Mouse (Mus musculus) heart, embryonic 13.5 days (tissue): ENCODE measurements around the gene Usp6nl. TPM values are rescaled to one million over a fixed set of nuclear protein-coding genes. Genes with fewer than 3 reads are reported as not detected.

ENCODE experiments used
- ATAC-seq: fragments of 200-750 bp; cut with Nextera tagmentation; 2 replicates; pipeline ENCODE4 v1.8.0; 2017; ENCODE audit warnings: moderate TSS enrichment; ENCODE audit not compliant: insufficient number of reproducible peaks, low FRiP score, low TSS enrichment; ENCODE audit errors: extremely low read depth
- H3K27ac ChIP-seq: fragments of 300-500 bp; sonication (generic); replicated peaks from 2 replicates; pipeline ENCODE4 v1.5.1; 2015; ENCODE audit warnings: moderate library complexity, mild to moderate bottlenecking, inconsistent platforms
- H3K27me3 ChIP-seq: fragments of 300-500 bp; sonication (generic); replicated peaks from 2 replicates; pipeline ENCODE4 v1.6.1; 2015; ENCODE audit warnings: mild to moderate bottlenecking, inconsistent platforms
- H3K36me3 ChIP-seq: fragments of 300-500 bp; sonication (generic); 2 replicates; pipeline ENCODE4 v1.6.1; 2015; ENCODE audit warnings: mild to moderate bottlenecking, inconsistent platforms
- H3K4me1 ChIP-seq: fragments of 300-500 bp; sonication (generic); 2 replicates; pipeline ENCODE4 v1.6.1; 2015; ENCODE audit warnings: inconsistent platforms
- H3K4me2 ChIP-seq: fragments of 300-500 bp; sonication (generic); 2 replicates; pipeline ENCODE4 v1.6.1; 2015; ENCODE audit warnings: inconsistent platforms, mild to moderate bottlenecking, moderate library complexity
- H3K4me3 ChIP-seq: fragments of 300-500 bp; sonication (generic); 2 replicates; pipeline ENCODE4 v1.5.1; 2015; ENCODE audit warnings: moderate library complexity, mild to moderate bottlenecking, inconsistent platforms
- H3K9ac ChIP-seq: fragments of 300-500 bp; sonication (generic); 2 replicates; pipeline ENCODE4 v1.6.1; 2015; ENCODE audit warnings: inconsistent platforms, mild to moderate bottlenecking, moderate library complexity
- H3K9me3 ChIP-seq: fragments of 300-500 bp; sonication (generic); 2 replicates; pipeline ENCODE4 v1.6.1; 2016; ENCODE audit warnings: inconsistent platforms
- WGBS: fragments of 180-500 bp; shearing (Covaris S2); methylation state at CpG from one replicate; pipeline ENCODE4 v1.1.7; 2015; ENCODE audit warnings: mixed read lengths; 5-methylcytosine and 5-hydroxymethylcytosine counted together
- polyA plus RNA-seq: library from polyadenylated mRNA; unstranded; fragments of >200 nt; fragmentation: Nextera tagmentation; extraction: Ambion mirVana; gene quantifications from 2 replicates; pipeline ENCODE4 v1.2.1, GENCODE M21; 2015

Gene Usp6nl
- polyA plus RNA-seq, 1 experiment from 2014 or later = 5.5 TPM

DNA sequence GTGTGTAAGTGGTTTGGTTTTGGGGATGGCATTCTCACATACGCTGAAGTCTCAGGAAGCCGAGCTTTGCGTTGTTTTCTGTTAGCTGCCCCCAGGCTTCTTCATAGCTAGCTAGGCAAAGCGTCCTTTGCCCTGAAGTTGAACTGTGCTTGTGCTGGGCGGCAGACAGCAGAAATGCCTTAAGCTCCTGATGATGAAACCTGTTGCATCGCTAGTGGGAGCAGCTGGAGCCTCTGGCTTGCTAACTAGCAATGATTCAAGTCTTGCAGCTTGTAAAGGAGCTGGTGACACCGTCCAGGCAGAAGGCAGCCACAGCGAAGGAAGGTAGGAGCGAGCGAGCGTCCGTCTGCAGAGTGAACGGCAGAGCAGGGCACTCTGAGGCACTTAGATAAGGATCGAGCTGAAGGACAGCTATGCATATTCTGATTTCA lies 30.1 kb downstream of the Usp6nl start:
- WGBS = 18% methylated on average over 14 of the region's 14 CpGs
- no peaks in the 10 kb centered on the region for H3K27me3 ChIP-seq
- H3K36me3 ChIP-seq = 0 out of 2 replicates have a peak, but pooled peaks cover 4% of the 10 kb centered on the region
- H3K9me3 ChIP-seq = no peaks in the 10 kb centered on the region
- H3K4me2 ChIP-seq = peak overlapping the region; percentile 67
- H3K9ac ChIP-seq = peak overlapping the region; percentile 60
- H3K27ac ChIP-seq = peak overlapping the region; percentile 56
- peak overlapping the region; percentile 36 for H3K4me3 ChIP-seq
- no peak for ATAC-seq
- H3K4me1 ChIP-seq = peaks cover 41% of the 10 kb centered on the region

DNA sequence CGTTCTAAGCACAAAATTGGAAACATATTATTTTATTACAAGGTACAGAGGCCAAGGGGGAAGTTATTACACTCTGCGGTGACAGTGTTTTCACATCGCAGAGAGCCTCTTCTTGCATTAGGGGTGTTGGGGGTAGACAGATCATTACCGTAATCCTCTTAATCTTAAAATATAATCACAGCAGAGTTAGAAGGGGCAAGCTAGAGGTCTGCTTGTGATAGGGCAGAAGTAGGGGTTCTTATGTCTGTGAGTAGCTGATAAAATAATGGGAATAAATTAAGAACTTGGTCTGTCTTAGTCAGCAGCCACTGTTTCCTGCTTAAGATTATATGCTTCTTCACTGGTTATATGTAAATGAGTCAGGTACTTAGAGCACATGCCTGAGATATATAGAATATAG lies 30.6 kb downstream of the Usp6nl start:
- Histone ChIP-seq H3K27me3 (no peaks in the 10 kb centered on the region), H3K4me2 (peak overlapping the region; percentile 67), H3K4me1 (peaks cover 45% of the 10 kb centered on the region), H3K9ac (peak overlapping the region; percentile 60), H3K36me3 (0 out of 2 replicates have a peak, but pooled peaks cover 4% of the 10 kb centered on the region), H3K4me3 (peak overlapping the region; percentile 36), H3K9me3 (no peaks in the 10 kb centered on the region), H3K27ac (no peak overlapping the region)
- WGBS = 57% methylated on average over 4 of the region's 4 CpGs
- no peak for ATAC-seq

DNA sequence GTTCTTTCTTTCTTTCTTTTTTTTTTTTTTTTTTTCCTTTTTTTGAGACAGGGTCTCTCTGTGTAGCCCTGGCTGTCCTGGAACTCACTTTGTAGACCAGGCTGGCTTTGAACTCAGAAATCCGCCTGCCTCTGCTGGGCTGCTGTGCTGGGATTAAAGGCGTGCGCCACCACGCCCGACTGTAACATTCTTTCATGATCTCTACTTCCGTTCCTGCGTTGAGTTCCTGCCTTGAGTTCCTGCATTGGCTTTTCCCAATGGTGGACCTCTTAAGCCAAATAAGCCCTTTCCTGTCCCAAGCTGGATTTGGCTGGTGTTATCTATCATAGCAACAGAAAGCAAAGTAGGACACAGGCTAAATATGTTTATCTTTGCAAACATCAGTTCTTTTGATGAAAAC lies 34.8 kb downstream of the Usp6nl start:
- no peak overlapping the region for H3K9ac ChIP-seq
- no peak overlapping the region for H3K4me2 ChIP-seq
- H3K4me1 ChIP-seq = peaks cover 34% of the 10 kb centered on the region
- H3K4me3 ChIP-seq = no peak overlapping the region
- H3K27me3 ChIP-seq = no peaks in the 10 kb centered on the region
- H3K27ac ChIP-seq = no peak overlapping the region
- WGBS = 94% methylated on average over 7 of the region's 7 CpGs
- no peak for ATAC-seq
- no peaks in the 10 kb centered on the region for H3K9me3 ChIP-seq
- H3K36me3 ChIP-seq = 0 out of 2 replicates have a peak, but pooled peaks cover 4% of the 10 kb centered on the region

DNA sequence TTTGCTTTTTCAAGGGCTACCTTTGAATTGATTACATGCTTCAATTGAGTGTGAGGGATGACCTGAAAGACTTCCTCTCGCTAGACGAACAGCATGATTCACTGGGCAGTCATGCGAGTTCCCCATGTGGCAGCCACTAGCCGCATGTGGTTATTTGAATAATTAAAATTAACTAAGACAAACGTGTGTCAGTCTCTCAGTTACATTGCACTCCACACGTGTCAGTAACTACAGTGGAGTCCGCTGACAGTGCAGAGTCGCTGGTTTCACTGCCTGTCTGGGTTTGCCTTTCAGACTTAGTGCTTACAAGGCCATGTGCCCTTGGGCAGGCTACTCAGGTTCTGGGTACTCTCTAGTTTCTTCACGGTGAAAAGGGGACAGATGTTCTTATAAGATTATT lies 37.2 kb downstream of the Usp6nl start:
- no peak overlapping the region for H3K27ac ChIP-seq
- H3K4me3 ChIP-seq = no peak overlapping the region
- H3K27me3 ChIP-seq = no peaks in the 10 kb centered on the region
- H3K9me3 ChIP-seq = no peaks in the 10 kb centered on the region
- H3K36me3 ChIP-seq = 0 out of 2 replicates have a peak, but pooled peaks cover 4% of the 10 kb centered on the region
- peaks cover 31% of the 10 kb centered on the region for H3K4me1 ChIP-seq
- WGBS = 69% methylated on average over 9 of the region's 9 CpGs
- ATAC-seq = no peak
- H3K9ac ChIP-seq = no peak overlapping the region
- H3K4me2 ChIP-seq = no peak overlapping the region

DNA sequence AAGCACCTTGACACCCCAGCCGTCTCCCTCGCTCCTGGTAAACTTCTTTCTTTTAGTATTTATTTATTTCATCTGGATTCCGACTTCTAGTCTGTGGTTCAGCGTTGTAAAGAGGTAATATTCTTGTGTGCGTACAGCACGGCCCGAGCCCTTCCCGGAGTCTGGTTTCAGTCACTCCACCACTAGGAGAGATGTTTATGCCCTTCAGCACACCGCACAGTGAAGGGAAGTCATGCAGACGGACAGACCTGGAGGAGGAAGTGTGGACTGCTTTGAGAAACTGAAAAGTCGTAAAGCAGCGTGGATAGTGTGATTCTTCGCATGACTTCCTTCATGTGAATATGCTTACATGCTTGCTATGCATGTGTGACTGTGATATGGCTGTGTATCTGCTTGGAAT lies 40.7 kb downstream of the Usp6nl start:
- Histone ChIP-seq H3K9ac (peak overlapping the region; percentile 52; the same call in 1 of the 2 replicates), H3K4me1 (peaks cover 44% of the 10 kb centered on the region), H3K4me3 (no peak overlapping the region), H3K4me2 (peak overlapping the region; percentile 48), H3K27ac (0 out of 2 replicates have a peak overlapping the region, but pooled peaks have one; percentile 12), H3K36me3 (no peaks in the 10 kb centered on the region), H3K27me3 (no peaks in the 10 kb centered on the region), H3K9me3 (no peaks in the 10 kb centered on the region)
- 53% methylated on average over 13 of the region's 13 CpGs for WGBS
- no peak for ATAC-seq

DNA sequence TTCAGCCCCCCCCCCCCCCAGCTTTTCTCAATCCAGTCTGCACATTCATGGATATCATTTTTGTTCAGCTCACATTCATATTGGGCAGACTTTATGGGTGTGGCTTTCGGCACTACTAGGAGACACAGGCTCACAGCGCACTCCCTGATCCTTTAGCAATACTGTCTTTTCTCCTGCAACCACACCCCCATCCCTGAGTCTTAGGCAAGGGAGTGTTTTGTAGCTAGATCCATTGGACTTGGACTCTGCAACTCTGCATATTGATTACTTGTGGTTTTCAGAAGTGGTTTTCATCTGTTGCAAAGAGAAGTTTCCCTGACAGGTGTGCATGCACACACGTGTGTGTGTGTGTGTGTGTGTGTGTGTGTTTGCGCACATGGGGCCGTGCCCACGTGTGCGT lies 41.5 kb downstream of the Usp6nl start:
- no peak overlapping the region for H3K27ac ChIP-seq
- 92% methylated on average over 7 of the region's 7 CpGs for WGBS
- H3K4me1 ChIP-seq = peaks cover 41% of the 10 kb centered on the region
- no peaks in the 10 kb centered on the region for H3K36me3 ChIP-seq
- H3K27me3 ChIP-seq = no peaks in the 10 kb centered on the region
- no peak for ATAC-seq
- no peaks in the 10 kb centered on the region for H3K9me3 ChIP-seq
- no peak overlapping the region for H3K9ac ChIP-seq
- no peak overlapping the region for H3K4me3 ChIP-seq
- H3K4me2 ChIP-seq = no peak overlapping the region

DNA sequence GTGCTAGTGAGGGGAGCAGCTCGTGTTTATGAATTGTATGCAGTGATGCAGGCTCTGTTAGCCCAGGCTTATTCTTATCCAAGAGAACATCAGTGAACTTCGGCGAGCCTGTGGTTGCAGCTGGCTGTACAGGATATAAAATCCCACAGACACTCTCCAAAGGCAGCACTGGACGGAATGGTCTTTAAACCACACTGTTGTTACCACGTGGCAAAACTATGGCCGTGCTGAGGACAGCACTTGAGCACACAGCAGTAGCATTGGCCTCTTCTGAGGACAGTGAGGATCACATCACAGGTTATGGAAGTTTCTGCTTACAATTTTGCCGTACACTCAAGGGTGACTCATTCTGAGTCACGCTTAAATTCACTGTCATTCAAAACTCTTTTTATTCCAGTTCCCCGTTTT lies 44.1 kb downstream of the Usp6nl start:
- Histone ChIP-seq H3K4me1 (peaks cover 49% of the 10 kb centered on the region), H3K4me3 (no peak overlapping the region), H3K9me3 (no peaks in the 10 kb centered on the region), H3K36me3 (no peaks in the 10 kb centered on the region), H3K27ac (no peak overlapping the region), H3K27me3 (no peaks in the 10 kb centered on the region), H3K4me2 (no peak overlapping the region), H3K9ac (no peak overlapping the region)
- ATAC-seq = no peak
- WGBS = 58% methylated on average over 9 of the region's 9 CpGs

DNA sequence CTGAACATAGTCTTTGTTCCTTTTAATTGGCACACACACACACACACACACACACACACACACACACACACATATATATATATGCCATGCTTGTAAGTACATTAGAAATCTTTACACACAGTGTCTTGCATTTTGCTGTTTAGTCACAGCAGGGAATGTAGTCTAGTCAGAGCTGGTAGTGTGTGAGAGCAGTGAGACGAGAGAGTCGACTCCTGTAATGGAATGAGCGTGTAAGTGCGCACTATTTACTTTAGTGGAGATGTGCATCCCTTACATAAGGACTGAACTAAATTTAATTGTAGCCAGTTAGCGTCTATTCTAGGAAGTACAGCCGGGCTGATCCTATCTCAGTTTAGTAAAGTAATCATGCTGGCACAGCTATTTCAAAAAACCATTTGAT lies 44.5 kb downstream of the Usp6nl start:
- no peaks in the 10 kb centered on the region for H3K9me3 ChIP-seq
- H3K4me2 ChIP-seq = no peak overlapping the region
- no peak for ATAC-seq
- H3K4me1 ChIP-seq = peaks cover 49% of the 10 kb centered on the region
- 70% methylated on average over 6 of the region's 6 CpGs for WGBS
- H3K36me3 ChIP-seq = no peaks in the 10 kb centered on the region
- H3K27ac ChIP-seq = no peak overlapping the region
- H3K27me3 ChIP-seq = no peaks in the 10 kb centered on the region
- H3K4me3 ChIP-seq = no peak overlapping the region
- no peak overlapping the region for H3K9ac ChIP-seq

DNA sequence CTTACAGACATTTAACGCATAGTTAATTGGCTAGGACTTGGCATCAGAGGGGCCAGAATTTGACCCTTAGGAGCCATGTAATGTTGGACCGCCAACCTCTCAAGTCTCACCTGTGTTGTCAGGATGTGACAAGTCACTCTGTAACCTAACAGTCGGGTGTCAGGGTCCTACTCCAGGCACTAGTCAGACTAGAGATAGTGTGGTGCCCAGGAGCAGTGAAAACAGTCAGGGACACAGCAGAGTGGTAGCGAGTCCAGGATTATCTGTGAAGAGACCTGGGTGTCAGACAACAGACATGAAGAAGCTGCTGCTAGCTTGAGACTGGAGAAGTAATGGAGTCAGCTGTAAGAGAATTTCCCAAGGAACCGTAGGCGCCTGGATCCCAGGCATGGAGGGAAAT lies 45.0 kb downstream of the Usp6nl start:
- Histone ChIP-seq H3K4me1 (peaks cover 49% of the 10 kb centered on the region), H3K27ac (no peak overlapping the region), H3K9me3 (no peaks in the 10 kb centered on the region), H3K4me2 (no peak overlapping the region), H3K27me3 (no peaks in the 10 kb centered on the region), H3K36me3 (no peaks in the 10 kb centered on the region), H3K4me3 (no peak overlapping the region), H3K9ac (no peak overlapping the region)
- WGBS = 63% methylated on average over 6 of the region's 6 CpGs
- no peak for ATAC-seq

DNA sequence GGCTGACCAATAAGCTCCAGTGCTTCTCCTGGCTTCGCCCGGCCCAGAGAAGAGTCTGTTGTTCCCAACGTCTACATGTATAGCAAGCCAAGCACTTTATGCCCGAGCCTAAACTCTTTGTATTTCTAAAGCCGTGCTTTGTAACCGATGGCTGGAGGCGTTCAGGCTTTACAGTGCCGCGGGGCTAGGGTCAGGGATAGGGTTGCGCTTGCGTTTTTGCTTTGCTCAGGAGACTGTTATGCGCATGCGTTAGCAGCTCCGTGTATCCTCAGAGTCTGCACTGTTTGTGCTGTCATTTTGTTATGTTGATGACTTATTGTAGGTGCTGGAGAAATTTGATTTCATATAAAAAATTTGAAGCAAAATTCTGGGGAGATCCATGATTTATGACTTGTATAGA lies 51.7 kb downstream of the Usp6nl start:
- Histone ChIP-seq H3K36me3 (no peaks in the 10 kb centered on the region; the same call in 1 of the 2 replicates), H3K9ac (no peak overlapping the region), H3K27ac (no peak overlapping the region), H3K9me3 (no peaks in the 10 kb centered on the region), H3K27me3 (no peaks in the 10 kb centered on the region), H3K4me2 (no peak overlapping the region), H3K4me3 (no peak overlapping the region), H3K4me1 (peaks cover 36% of the 10 kb centered on the region)
- no peak for ATAC-seq
- WGBS = 87% methylated on average over 14 of the region's 14 CpGs

DNA sequence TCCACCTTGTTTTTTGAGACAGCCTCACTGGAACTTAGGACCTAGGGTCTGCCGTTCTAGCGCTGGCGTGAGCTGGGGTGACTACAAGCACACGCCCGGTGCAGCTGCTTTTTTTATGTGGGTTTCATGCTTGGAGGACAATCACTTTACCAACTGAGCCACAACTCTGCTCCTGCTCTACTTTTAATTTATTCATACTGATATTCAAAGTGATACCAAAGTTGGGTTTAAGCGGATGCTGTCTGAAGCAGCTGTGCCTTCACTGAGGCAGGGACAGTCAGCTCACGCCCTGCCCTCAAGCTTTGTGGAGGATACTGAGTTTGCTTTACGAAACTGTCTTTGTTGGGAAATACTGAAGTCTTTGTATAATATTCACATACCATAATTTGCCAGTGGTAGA lies 53.6 kb downstream of the Usp6nl start:
- Histone ChIP-seq H3K27me3 (no peaks in the 10 kb centered on the region), H3K9me3 (no peaks in the 10 kb centered on the region), H3K27ac (no peak overlapping the region), H3K36me3 (no peaks in the 10 kb centered on the region; the same call in 1 of the 2 replicates), H3K4me1 (peaks cover 43% of the 10 kb centered on the region), H3K9ac (no peak overlapping the region), H3K4me3 (no peak overlapping the region), H3K4me2 (no peak overlapping the region)
- ATAC-seq = no peak
- 83% methylated on average over 8 of the region's 8 CpGs for WGBS

DNA sequence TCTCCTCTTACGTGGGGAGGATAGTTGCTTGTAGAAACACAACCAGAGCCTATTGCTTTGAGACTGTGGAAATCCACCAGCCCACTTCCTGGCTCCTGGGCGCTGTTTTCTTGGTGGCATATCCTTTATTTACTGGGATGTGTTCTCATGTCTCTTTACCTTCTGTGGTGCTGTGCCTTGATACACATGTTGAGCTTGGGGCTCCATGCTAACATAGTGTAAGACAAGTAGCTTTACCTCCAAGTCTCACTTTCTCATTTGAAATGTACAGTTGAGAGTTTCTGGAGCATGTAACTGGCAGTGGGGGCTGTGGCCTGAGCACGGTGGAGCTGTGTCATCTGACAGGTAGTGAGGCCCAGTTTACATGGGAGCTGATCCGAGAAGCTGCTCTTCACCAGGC lies 54.5 kb downstream of the Usp6nl start:
- Histone ChIP-seq H3K4me2 (no peak overlapping the region), H3K9me3 (no peaks in the 10 kb centered on the region), H3K36me3 (no peaks in the 10 kb centered on the region; the same call in 1 of the 2 replicates), H3K9ac (no peak overlapping the region), H3K4me3 (no peak overlapping the region), H3K27me3 (no peaks in the 10 kb centered on the region), H3K27ac (no peak overlapping the region), H3K4me1 (peaks cover 43% of the 10 kb centered on the region)
- ATAC-seq = no peak
- WGBS = 69% methylated on average over 4 of the region's 4 CpGs
